Mouse (Mus musculus) R1 (cell line): ENCODE measurements at regions not wholly inside any gene's neighbourhood (a gene's known extent, or its start where the extent isn't known, plus 50 kb on each side); places are given as distances from the start of the nearest gene placed in this dataset.

ENCODE experiments used
- DNase-seq: peaks from one replicate; pipeline ENCODE4 v3.0.0-alpha.2; 2018; ENCODE audit warnings: low read depth, low spot score

DNA sequence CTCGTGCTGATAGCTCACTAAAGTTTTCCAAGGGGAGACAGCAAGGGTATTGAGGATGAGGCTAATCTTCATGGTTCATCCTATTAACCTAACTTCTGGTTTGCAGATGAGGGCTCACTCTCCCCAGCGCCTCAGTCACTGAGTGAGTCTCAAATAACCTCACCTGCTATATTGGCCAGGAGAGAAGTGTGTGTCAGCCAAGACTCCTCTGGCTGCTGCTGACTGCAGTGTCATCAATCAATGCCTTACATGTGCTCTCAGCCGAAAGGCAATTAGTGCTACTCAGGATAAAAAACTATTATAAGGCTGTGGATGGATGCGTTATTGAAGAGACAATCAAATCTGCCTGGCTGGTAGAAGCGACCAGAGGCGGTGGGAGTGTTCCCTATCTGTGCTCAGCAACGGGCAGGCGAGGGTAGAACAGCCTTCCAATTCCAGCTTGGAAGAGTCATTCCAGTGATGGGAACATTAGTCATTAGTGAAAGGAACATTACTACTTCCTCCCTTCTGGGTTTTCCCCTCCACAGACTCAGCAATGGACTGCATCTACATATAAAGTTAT is 96.4 kb downstream of the Grpr start:
- no peak for DNase-seq

DNA sequence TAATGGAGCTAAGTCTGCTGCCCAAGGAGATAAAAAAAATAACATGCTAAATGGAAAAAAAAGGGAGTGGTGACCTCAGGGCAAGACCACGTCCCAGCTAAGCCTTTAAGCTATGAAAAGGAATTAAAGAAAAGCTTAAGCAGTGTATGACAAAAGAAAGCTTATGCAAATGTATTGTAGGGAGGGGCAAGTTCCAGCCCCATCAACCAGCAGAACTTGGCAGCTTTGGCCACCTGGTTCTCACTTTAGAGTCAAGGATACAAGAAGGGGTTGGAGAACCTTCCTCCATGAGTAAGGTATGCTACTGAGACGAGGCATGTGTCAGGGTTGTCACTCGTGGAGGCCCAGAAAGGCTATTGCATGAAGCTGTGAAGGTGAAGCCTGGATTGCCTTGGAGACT is 143.9 kb downstream of the Grpr start:
- DNase-seq: peak; percentile 77

DNA sequence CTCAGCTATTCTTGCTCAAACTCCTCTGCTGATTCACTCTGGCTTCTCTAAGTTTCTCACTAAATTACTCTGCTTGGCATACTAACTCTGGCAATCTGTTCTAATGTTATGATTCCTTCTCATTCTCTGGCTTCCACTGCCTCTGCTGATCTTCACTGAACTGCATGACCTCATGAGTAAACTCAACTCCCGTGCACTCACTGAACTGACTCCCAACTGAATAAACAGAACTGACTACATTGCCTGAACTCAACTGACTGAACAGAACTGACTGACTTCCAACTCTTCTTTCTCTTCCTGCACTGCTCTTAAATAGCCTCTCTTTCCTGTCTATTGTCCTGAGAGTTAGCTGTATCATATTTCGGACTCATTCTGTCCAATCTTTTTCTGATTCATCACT is 163.1 kb downstream of the Grpr start:
- DNase-seq: no peak
